Mouse (Mus musculus) embryonic facial prominence, embryonic 11.5 days (tissue): ENCODE results near the gene Gm3164. TPM values are rescaled to one million over a fixed set of nuclear protein-coding genes. Genes with fewer than 3 reads are reported as not detected.
"Not testable (repeated sequence)": the region's sequence is repeated elsewhere in the genome, so short reads cannot be mapped to it uniquely, and the experiment has no call there.

Experiments used
- ATAC-seq: fragments of 200-750 bp; cut with Nextera tagmentation; replicated peaks from 2 replicates; pipeline ENCODE4 v1.8.0; 2017; ENCODE audit warnings: low read depth; ENCODE audit not compliant: insufficient number of reproducible peaks, low FRiP score, low TSS enrichment
- DNase-seq: peaks from one replicate; pipeline ENCODE4 v3.0.0-alpha.2; 2015; ENCODE audit warnings: low spot score
- H3K27ac ChIP-seq: fragments of 300-500 bp; sonication (generic); replicated peaks from 2 replicates; pipeline ENCODE4 v1.5.1; 2014; ENCODE audit warnings: mild to moderate bottlenecking, low read depth, low read length, control low read depth
- H3K27me3 ChIP-seq: fragments of 300-500 bp; sonication (generic); 2 replicates; pipeline ENCODE4 v1.6.1; 2014; ENCODE audit warnings: mild to moderate bottlenecking, low read length, moderate library complexity, mixed read lengths; ENCODE audit not compliant: control insufficient read depth, insufficient read depth
- H3K36me3 ChIP-seq: fragments of 300-500 bp; sonication (generic); replicated peaks from 2 replicates; pipeline ENCODE4 v1.6.1; 2014; ENCODE audit warnings: low read depth, mild to moderate bottlenecking, low read length, moderate library complexity, mixed read lengths; ENCODE audit not compliant: control insufficient read depth, insufficient read depth
- H3K4me1 ChIP-seq: fragments of 300-500 bp; sonication (generic); 2 replicates; pipeline ENCODE4 v1.6.1; 2014; ENCODE audit warnings: low read length, mixed read lengths; ENCODE audit not compliant: control insufficient read depth, insufficient read depth
- H3K4me2 ChIP-seq: fragments of 300-500 bp; sonication (generic); 2 replicates; pipeline ENCODE4 v1.6.1; 2014; ENCODE audit warnings: low read depth, mild to moderate bottlenecking, control low read depth, low read length, moderate library complexity
- H3K4me3 ChIP-seq: fragments of 300-500 bp; sonication (generic); 2 replicates; pipeline ENCODE4 v1.5.1; 2014; ENCODE audit warnings: low read depth, low read length, control low read depth
- H3K9ac ChIP-seq: fragments of 300-500 bp; sonication (generic); replicated peaks from 2 replicates; pipeline ENCODE4 v1.6.1; 2014; ENCODE audit warnings: mild to moderate bottlenecking, control low read depth, low read length
- H3K9me3 ChIP-seq: fragments of 300-500 bp; sonication (generic); replicated peaks from 2 replicates; pipeline ENCODE4 v1.6.1; 2016; ENCODE audit warnings: mild to moderate bottlenecking, low read length, inconsistent platforms, mixed read lengths; ENCODE audit not compliant: control insufficient read depth
- WGBS: fragments of 180-500 bp; shearing (Covaris S2); extraction: QIAGEN DNeasy Blood & Tissue Kit; methylation state at CpG from one replicate; pipeline ENCODE4 v1.1.7; 2014; 5-methylcytosine and 5-hydroxymethylcytosine counted together
- polyA plus RNA-seq: library from polyadenylated mRNA; unstranded; fragments of >200 nt; fragmentation: Nextera tagmentation; extraction: Ambion mirVana; gene quantifications from 2 replicates; pipeline ENCODE4 v1.2.1, GENCODE M21; 2014

The Gm3164 gene
- 1.1 and 1.4 TPM in 2 replicates for polyA plus RNA-seq

GRCm38 (mm10) chr14:4414965-4415835 lies at the start of gene Gm3164:
Gene Gm3164, plus strand, starts transcription at chr14:4415448.
- Histone ChIP-seq H3K4me2 (peak within 1 kb of the TSS; percentile 49), H3K9ac (peak within 1 kb of the TSS; percentile 46), H3K4me3 (peak within 1 kb of the TSS; percentile 38)
- H3K27me3 ChIP-seq, H3K4me1 ChIP-seq, H3K36me3 ChIP-seq, H3K27ac ChIP-seq, H3K9me3 ChIP-seq, ATAC-seq: not testable (repeated sequence)
- DNase-seq: peak; percentile 2
- 1% methylated on average over 19 of the region's 59 CpGs for WGBS

GRCm38 (mm10) chr14:4368991-4369390 lies 46.3 kb upstream of the Gm3164 start:
- H3K27me3 ChIP-seq, H3K36me3 ChIP-seq, H3K9me3 ChIP-seq, ATAC-seq, H3K4me3 ChIP-seq, H3K4me2 ChIP-seq, H3K9ac ChIP-seq, H3K27ac ChIP-seq, DNase-seq, H3K4me1 ChIP-seq: not testable (repeated sequence)
- WGBS: 84% methylated on average over 3 of the region's 3 CpGs

GRCm38 (mm10) chr14:4369691-4370090 lies 45.6 kb upstream of the Gm3164 start:
- not testable (repeated sequence) for H3K4me3 ChIP-seq, H3K4me2 ChIP-seq, ATAC-seq, H3K4me1 ChIP-seq, H3K27me3 ChIP-seq, H3K36me3 ChIP-seq, H3K9me3 ChIP-seq, DNase-seq, H3K27ac ChIP-seq, H3K9ac ChIP-seq
- WGBS: 83% methylated on average over 3 of the region's 3 CpGs

GRCm38 (mm10) chr14:4377871-4378270 lies 37.4 kb upstream of the Gm3164 start:
- H3K27me3 ChIP-seq, H3K4me2 ChIP-seq, H3K27ac ChIP-seq, ATAC-seq, DNase-seq, H3K36me3 ChIP-seq, H3K9ac ChIP-seq, H3K4me1 ChIP-seq, H3K4me3 ChIP-seq, H3K9me3 ChIP-seq: not testable (repeated sequence)

- not testable (repeated sequence) for H3K27ac ChIP-seq, DNase-seq, H3K36me3 ChIP-seq, H3K4me1 ChIP-seq, H3K4me2 ChIP-seq, H3K27me3 ChIP-seq, H3K4me3 ChIP-seq, ATAC-seq, H3K9ac ChIP-seq, H3K9me3 ChIP-seq
Measured at GRCm38 (mm10) chr14:4385606-4386005, 29.6 kb upstream of the Gm3164 start.

- not testable (repeated sequence) for H3K4me1 ChIP-seq, DNase-seq, H3K9ac ChIP-seq, H3K27ac ChIP-seq, H3K36me3 ChIP-seq, H3K27me3 ChIP-seq, H3K9me3 ChIP-seq, H3K4me2 ChIP-seq, H3K4me3 ChIP-seq, ATAC-seq
- WGBS: 81% methylated on average over 2 of the region's 6 CpGs
Measured at GRCm38 (mm10) chr14:4392841-4393530, 22.3 kb upstream of the Gm3164 start.

- H3K36me3 ChIP-seq, H3K27me3 ChIP-seq, H3K27ac ChIP-seq, H3K4me1 ChIP-seq, H3K4me2 ChIP-seq, H3K9ac ChIP-seq, H3K9me3 ChIP-seq, H3K4me3 ChIP-seq, ATAC-seq, DNase-seq: not testable (repeated sequence)
- 71% methylated on average over 1 of the region's 3 CpGs for WGBS
Measured at GRCm38 (mm10) chr14:4397226-4397625, 18.0 kb upstream of the Gm3164 start, which contains the start of gene Gm3159. Gene Gm3159, plus strand, starts transcription at chr14:4397526.

GRCm38 (mm10) chr14:4398624-4399023 lies 16.6 kb upstream of the Gm3164 start:
- H3K4me3 ChIP-seq, H3K9me3 ChIP-seq, H3K4me2 ChIP-seq, ATAC-seq, H3K9ac ChIP-seq, H3K4me1 ChIP-seq, H3K27ac ChIP-seq, H3K27me3 ChIP-seq, H3K36me3 ChIP-seq, DNase-seq: not testable (repeated sequence)
